Comparison of ENCODE assay signal across 10 mouse cellular contexts in the genomic region with DNA sequence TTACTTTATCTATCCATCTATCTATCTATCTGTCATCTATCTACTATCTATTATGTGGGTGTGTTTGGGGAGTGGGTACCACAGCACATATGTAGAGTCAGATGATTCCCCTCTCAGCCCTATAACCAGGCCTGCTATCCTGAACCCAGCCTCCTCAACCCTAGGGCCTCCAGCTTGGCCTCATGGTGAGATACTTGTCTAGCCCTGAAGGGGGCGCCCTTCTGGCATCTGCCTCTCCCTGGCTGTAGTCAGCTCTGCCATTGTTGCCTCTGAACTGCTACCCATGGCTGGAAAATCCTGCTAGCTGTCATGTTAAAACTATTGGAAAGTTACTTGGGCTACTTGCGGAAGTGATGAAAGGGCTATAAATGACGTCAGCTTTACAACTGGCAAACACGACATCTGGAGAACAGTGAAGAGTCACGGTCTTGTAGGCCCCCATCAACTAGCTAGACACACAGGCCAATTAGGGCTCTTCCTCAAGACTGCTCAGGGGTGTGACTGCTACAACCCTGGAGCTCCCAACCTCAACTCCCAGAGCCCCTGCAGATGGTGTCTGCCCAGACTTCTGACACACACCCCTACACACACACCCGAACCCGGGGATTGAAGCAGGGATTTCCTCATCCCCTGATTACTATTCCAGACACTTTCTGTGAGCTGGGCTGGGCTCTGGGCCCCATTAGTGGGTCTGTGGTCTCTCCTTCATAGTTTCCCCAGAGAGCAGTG.
A peak's percentile ranks its signal among the peaks of the same experiment; 100 is the strongest.
DNase-seq lines count a peak whose midpoint lies in the region; ATAC-seq and TF ChIP-seq lines count a peak whose summit lies in the region.
"Had no signal": no experiment of that assay in that cellular context is flagged by ENCODE, and none has a peak within 500 bp of the region (broad histone marks: within the 10 kb centered on the region; RNA-seq: fewer than 3 reads in every experiment).

No protein-coding gene starts in this region.

- H3K9me3 ChIP-seq in ES-E14 (ENCODE audit: control insufficient read depth, insufficient read depth, low read depth, low read length), result no peaks in the 10 kb centered on the region
- H3K9me3 ChIP-seq: heart, embryonic 12.5 days had no signal

- no peaks in the 10 kb centered on the region for H3K36me3 ChIP-seq in ES-E14 (ENCODE audit: control insufficient read depth, insufficient read depth, low read length, poor library complexity, severe bottlenecking)
- H3K36me3 ChIP-seq: heart, embryonic 12.5 days had no signal

- intact Hi-C loops in left cerebral cortex, adult 2 months (cut with DNase I), result no loop called here

- DNase-seq in left cerebral cortex, adult 2 months (ENCODE audit: extremely low spot score in 1 of 2, low spot score in 2 of 2), result no peak
- no peak for DNase-seq in left cerebral cortex, adult 9 months (ENCODE audit: low spot score in 2 of 2)
- peak; percentile 20 for DNase-seq in ES-E14 (ENCODE audit: low read depth, low spot score)
- DNase-seq in naive thymus-derived CD4-positive, alpha-beta T cell, adult 2 months (ENCODE audit: low read depth), result peak; percentile 12
- no peak for DNase-seq in ovary, adult 18-20 months (ENCODE audit: low spot score)
- DNase-seq in layer of hippocampus, adult 18-20 months (ENCODE audit: low spot score in 2 of 2), result no peak
- DNase-seq in left cerebral cortex, adult 18-20 months (ENCODE audit: low spot score in 2 of 2), result no peak
- DNase-seq: cerebellum, postnatal 14 days had no signal

- H3K4me1 ChIP-seq in ES-E14 (ENCODE audit: control insufficient read depth in 2 of 2, insufficient read depth in 2 of 2, low read length in 2 of 2, poor library complexity in 1 of 2), result 0 out of 4 replicates have a peak, but pooled peaks cover 0 to 3% of the 10 kb centered on the region in 2 experiments

- H3K4me3 ChIP-seq in left cerebral cortex, adult 2 months, result no peak overlapping the region
- H3K4me3 ChIP-seq in ES-E14 (ENCODE audit: insufficient read depth in 1 of 2, low read depth in 1 of 2, low read length in 2 of 2, poor library complexity in 1 of 2, severe bottlenecking in 1 of 2), result no peak overlapping the region
- H3K4me3 ChIP-seq: heart, embryonic 12.5 days had no signal

- 0 out of 2 replicates have a peak, but pooled peaks have one; percentile 48 for ATAC-seq in erythroblast, adult 5-6 weeks (replicated peaks; ENCODE audit: low FRiP score, poor library complexity, severe bottlenecking)

- H3K27ac ChIP-seq in left cerebral cortex, adult 2 months, result no peak overlapping the region
- H3K27ac ChIP-seq in ES-E14 (ENCODE audit: insufficient read depth, low read depth, low read length, poor library complexity, severe bottlenecking), result no peak overlapping the region

- no peak overlapping the region for H3K9ac ChIP-seq in ES-E14 (ENCODE audit: insufficient read depth, low read depth, low read length, poor library complexity, severe bottlenecking)
- H3K9ac ChIP-seq: heart, embryonic 12.5 days had no signal

- in situ Hi-C loops in ES-E14 (cut with MboI; ENCODE audit: low sequenced_read_pairs in 2 of 2, unreplicated experiment in 2 of 2), result no loop called here

- TF ChIP-seq CTCF in left cerebral cortex, adult 2 months (IDR thresholded peaks at IDR 0.05), result peak; percentile 27; the same call in 1 of the 2 replicates

TF ChIP-seq in ES-E14, 5 proteins besides CTCF, POLR2A, EP300 and RAD21:
- TF ChIP-seq MAFK (IDR thresholded peaks at IDR 0.05; ENCODE audit: insufficient read depth, low read depth, low read length) (no peak), ZC3H11A (IDR thresholded peaks at IDR 0.05; ENCODE audit: borderline replicate concordance, low read depth, low read length) (no peak), HCFC1 (IDR thresholded peaks at IDR 0.05; ENCODE audit: borderline replicate concordance, insufficient read depth, low read length) (no peak), ZNF384 (IDR thresholded peaks at IDR 0.05; ENCODE audit: low read depth, low read length) (no peak), CHD2 (IDR thresholded peaks at IDR 0.05; ENCODE audit: low read depth, low read length) (no peak)

Comparison
In these comparisons a context has a peak if more than half of its experiments do, and no peak if none do; other contexts are left out.
1. DNase-seq: peak in ES-E14 (single experiment) and naive thymus-derived CD4-positive, alpha-beta T cell, adult 2 months (single experiment); none in left cerebral cortex, adult 2 months (0 of 2), left cerebral cortex, adult 9 months (0 of 2), ovary, adult 18-20 months (single experiment), layer of hippocampus, adult 18-20 months (0 of 2) and left cerebral cortex, adult 18-20 months (0 of 2).